Mouse (Mus musculus) kidney, postnatal 0 days (tissue): Measurements from ENCODE around the gene Stk31. TPM values are rescaled to one million over a fixed set of nuclear protein-coding genes. Genes with fewer than 3 reads are reported as not detected.

ENCODE experiments used
- ATAC-seq: fragments of 200-750 bp; cut with Nextera tagmentation; replicated peaks from 2 replicates; pipeline ENCODE4 v1.8.0; 2017; ENCODE audit warnings: low read depth, moderate number of reproducible peaks, moderate TSS enrichment, moderate library complexity; ENCODE audit not compliant: low FRiP score
- DNase-seq: peaks from one replicate; pipeline ENCODE4 v3.0.0-alpha.2; 2016; ENCODE audit warnings: low spot score
- H3K27ac ChIP-seq: fragments of 300-500 bp; sonication (generic); 2 replicates; pipeline ENCODE4 v1.5.1; 2014; ENCODE audit warnings: mild to moderate bottlenecking
- H3K27me3 ChIP-seq: fragments of 300-500 bp; sonication (generic); 2 replicates; pipeline ENCODE4 v1.6.1; 2014; ENCODE audit warnings: low read length, mixed read lengths; ENCODE audit not compliant: insufficient read depth
- H3K36me3 ChIP-seq: fragments of 300-500 bp; sonication (generic); 2 replicates; pipeline ENCODE4 v1.6.1; 2014; ENCODE audit warnings: low read length, mixed read lengths; ENCODE audit not compliant: insufficient read depth
- H3K4me1 ChIP-seq: fragments of 300-500 bp; sonication (generic); replicated peaks from 2 replicates; pipeline ENCODE4 v1.6.1; 2014; ENCODE audit warnings: antibody characterized with exemption, low read length, mixed read lengths; ENCODE audit not compliant: insufficient read depth
- H3K4me2 ChIP-seq: fragments of 300-500 bp; sonication (generic); 2 replicates; pipeline ENCODE4 v1.6.1; 2014; ENCODE audit warnings: mild to moderate bottlenecking, low read length, moderate library complexity, mixed read lengths
- H3K4me3 ChIP-seq: fragments of 300-500 bp; sonication (generic); replicated peaks from 2 replicates; pipeline ENCODE4 v1.5.1; 2014; ENCODE audit warnings: low read depth, low read length
- H3K9ac ChIP-seq: fragments of 300-500 bp; sonication (generic); 2 replicates; pipeline ENCODE4 v1.6.1; 2014; ENCODE audit warnings: low read depth, low read length
- H3K9me3 ChIP-seq: fragments of 300-500 bp; sonication (generic); replicated peaks from 2 replicates; pipeline ENCODE4 v1.6.1; 2016; ENCODE audit warnings: low read length, inconsistent platforms, mixed read lengths
- CTCF ChIP-seq: IDR thresholded peaks from 2 replicates; pipeline ENCODE4 v1.5.1; 2016; ENCODE audit warnings: antibody characterized with exemption, low read depth, mild to moderate bottlenecking, moderate library complexity
- WGBS: fragments of 180-500 bp; shearing (Covaris S2); extraction: QIAGEN DNeasy Blood & Tissue Kit; methylation state at CpG from one replicate; pipeline ENCODE4 v1.1.7; 2014; 5-methylcytosine and 5-hydroxymethylcytosine counted together
- polyA plus RNA-seq: library from polyadenylated mRNA; unstranded; fragments of >200 nt; fragmentation: Nextera tagmentation; extraction: Ambion mirVana; gene quantifications from 2 replicates; pipeline ENCODE4 v1.2.1, GENCODE M21; 2015

The Stk31 gene
- polyA plus RNA-seq, 1 experiment from 2014 or later = not detected

DNA sequence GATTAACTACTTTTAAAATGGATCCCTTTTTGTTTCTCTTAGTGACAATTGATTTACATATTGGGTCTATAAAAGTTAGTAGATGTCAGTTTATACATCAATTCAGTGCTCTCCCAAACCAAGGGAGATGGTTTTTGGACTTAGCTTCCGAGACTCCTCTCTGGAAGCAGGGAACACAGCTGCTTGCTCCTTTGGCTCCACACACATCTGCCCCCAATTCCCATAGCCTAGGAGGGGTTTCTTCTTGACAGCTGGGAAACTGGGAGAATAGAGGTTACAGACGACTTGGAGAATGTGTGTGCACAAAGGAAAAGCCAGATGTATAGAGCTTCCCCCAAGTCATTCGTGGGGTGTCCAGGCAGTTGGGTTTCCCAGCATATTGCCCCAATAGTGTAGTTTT is 27.2 kb upstream of the Stk31 start:
- H3K4me1 ChIP-seq = peaks cover 6% of the 10 kb centered on the region
- ATAC-seq (no peak), DNase-seq (peak; percentile 17)
- no peaks in the 10 kb centered on the region for H3K36me3 ChIP-seq
- no peak for TF ChIP-seq CTCF
- H3K27me3 ChIP-seq = no peaks in the 10 kb centered on the region
- H3K4me3 ChIP-seq = peak overlapping the region; percentile 56
- no peak overlapping the region for H3K27ac ChIP-seq
- peak overlapping the region; percentile 63 for H3K4me2 ChIP-seq
- WGBS = 29% methylated on average over 3 of the region's 3 CpGs
- H3K9me3 ChIP-seq = no peaks in the 10 kb centered on the region
- H3K9ac ChIP-seq = peak overlapping the region; percentile 63; the same call in 1 of the 2 replicates

- no peak for ATAC-seq
- no peak overlapping the region for H3K9ac ChIP-seq
- no peak overlapping the region for H3K4me3 ChIP-seq
- 80% methylated on average over 4 of the region's 4 CpGs for WGBS
- peaks cover 6% of the 10 kb centered on the region for H3K4me1 ChIP-seq
- H3K27ac ChIP-seq = no peak overlapping the region
- no peaks in the 10 kb centered on the region for H3K36me3 ChIP-seq
- TF ChIP-seq CTCF = no peak
- H3K27me3 ChIP-seq = no peaks in the 10 kb centered on the region
- no peak for DNase-seq
- no peaks in the 10 kb centered on the region for H3K9me3 ChIP-seq
- no peak overlapping the region for H3K4me2 ChIP-seq
Measured at GRCm38 (mm10) chr6:49372705-49373104, 22.7 kb upstream of the Stk31 start.

DNA sequence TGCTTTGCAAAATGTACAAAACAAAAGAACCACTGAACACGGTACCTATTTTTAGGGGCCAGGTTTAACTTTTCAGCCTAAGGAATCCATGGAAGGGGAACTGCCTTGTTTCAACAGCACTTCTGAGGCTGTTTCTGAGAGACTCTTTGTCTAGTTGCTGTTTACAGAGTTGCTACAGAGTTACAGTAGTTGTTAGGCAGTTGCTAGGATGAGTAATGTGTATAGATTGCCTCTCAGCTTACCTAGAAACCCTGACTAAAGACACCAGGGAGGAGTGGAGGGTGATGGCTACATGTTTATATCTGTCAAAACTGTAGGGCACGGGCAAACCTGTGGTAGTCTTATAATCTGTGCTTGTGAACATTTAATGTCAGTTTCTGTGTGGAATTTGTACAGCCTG is 21.5 kb upstream of the Stk31 start:
- H3K4me1 ChIP-seq = no peaks in the 10 kb centered on the region
- H3K9me3 ChIP-seq = no peaks in the 10 kb centered on the region
- 84% methylated on average over 2 of the region's 2 CpGs for WGBS
- DNase-seq (no peak), ATAC-seq (no peak)
- H3K4me3 ChIP-seq = no peak overlapping the region
- H3K27me3 ChIP-seq = no peaks in the 10 kb centered on the region
- H3K27ac ChIP-seq = no peak overlapping the region
- H3K9ac ChIP-seq = no peak overlapping the region
- TF ChIP-seq CTCF = no peak
- H3K4me2 ChIP-seq = no peak overlapping the region
- no peaks in the 10 kb centered on the region for H3K36me3 ChIP-seq

- H3K27ac ChIP-seq = no peak overlapping the region
- no peaks in the 10 kb centered on the region for H3K9me3 ChIP-seq
- TF ChIP-seq CTCF = no peak
- H3K4me1 ChIP-seq = no peaks in the 10 kb centered on the region
- no peaks in the 10 kb centered on the region for H3K27me3 ChIP-seq
- H3K9ac ChIP-seq = no peak overlapping the region
- H3K4me2 ChIP-seq = no peak overlapping the region
- 70% methylated on average over 12 of the region's 12 CpGs for WGBS
- no peak for DNase-seq
- no peak overlapping the region for H3K4me3 ChIP-seq
- ATAC-seq = no peak
- H3K36me3 ChIP-seq = no peaks in the 10 kb centered on the region
Measured at GRCm38 (mm10) chr6:49378328-49378727, 17.1 kb upstream of the Stk31 start.

- ATAC-seq (no peak), DNase-seq (no peak)
- 78% methylated on average over 1 of the region's 1 CpGs for WGBS
- no peaks in the 10 kb centered on the region for H3K4me1 ChIP-seq
- H3K4me2 ChIP-seq = no peak overlapping the region
- H3K36me3 ChIP-seq = no peaks in the 10 kb centered on the region
- no peak for TF ChIP-seq CTCF
- H3K9me3 ChIP-seq = no peaks in the 10 kb centered on the region
- no peak overlapping the region for H3K4me3 ChIP-seq
- no peak overlapping the region for H3K9ac ChIP-seq
- no peaks in the 10 kb centered on the region for H3K27me3 ChIP-seq
- H3K27ac ChIP-seq = no peak overlapping the region
Measured at GRCm38 (mm10) chr6:49394276-49394675, 1.1 kb upstream of the Stk31 start.

DNA sequence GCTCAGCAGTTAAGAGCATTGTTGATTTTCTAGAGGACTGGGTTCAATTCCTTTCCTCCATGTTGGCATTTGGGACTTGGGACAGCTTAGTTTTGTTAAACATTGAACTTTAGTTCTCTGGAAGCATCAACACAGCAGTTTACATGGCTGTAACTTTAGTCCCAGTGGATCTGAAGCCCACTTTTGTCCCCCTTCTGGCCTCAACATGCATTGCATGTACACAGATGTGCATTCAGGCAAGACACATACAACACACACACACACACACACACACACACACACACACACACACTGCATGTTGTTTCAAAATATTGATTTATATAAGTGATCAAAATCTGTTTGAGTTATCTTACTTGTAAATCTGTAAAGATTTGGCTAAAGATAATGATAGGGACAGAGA is 2.1 kb downstream of the Stk31 start:
- peak; percentile 57 for DNase-seq
- H3K27ac ChIP-seq = no peak overlapping the region

GRCm38 (mm10) chr6:49398365-49398764 is 3.0 kb downstream of the Stk31 start:
- H3K36me3 ChIP-seq = no peaks in the 10 kb centered on the region
- H3K9ac ChIP-seq = no peak overlapping the region
- ATAC-seq (no peak), DNase-seq (peak; percentile 88)
- no peaks in the 10 kb centered on the region for H3K9me3 ChIP-seq
- no peak overlapping the region for H3K4me3 ChIP-seq
- H3K4me2 ChIP-seq = no peak overlapping the region
- no peaks in the 10 kb centered on the region for H3K27me3 ChIP-seq
- H3K27ac ChIP-seq = no peak overlapping the region
- no peaks in the 10 kb centered on the region for H3K4me1 ChIP-seq
- TF ChIP-seq CTCF = peak; percentile 75

More for the DNA sequence above, 2.1 kb downstream of the Stk31 start:
- H3K4me1 ChIP-seq = no peaks in the 10 kb centered on the region
- no peak overlapping the region for H3K4me2 ChIP-seq
- no peak overlapping the region for H3K4me3 ChIP-seq
- no peaks in the 10 kb centered on the region for H3K36me3 ChIP-seq
- H3K9ac ChIP-seq = no peak overlapping the region
- H3K9me3 ChIP-seq = no peaks in the 10 kb centered on the region
- no peak for ATAC-seq
- no peaks in the 10 kb centered on the region for H3K27me3 ChIP-seq
- peak; percentile 64 for TF ChIP-seq CTCF
